Mouse (Mus musculus) heart, embryonic 16.5 days (tissue): ENCODE data around the gene Sertad1. TPM values are rescaled to one million over a fixed set of nuclear protein-coding genes. Genes with fewer than 3 reads are reported as not detected.

ENCODE experiments used
- ATAC-seq: fragments of 200-750 bp; cut with Nextera tagmentation; replicated peaks from 2 replicates; pipeline ENCODE4 v1.8.0; 2017; ENCODE audit warnings: moderate number of reproducible peaks; ENCODE audit not compliant: insufficient read depth, low FRiP score; ENCODE audit errors: extremely low read depth
- H3K27ac ChIP-seq: fragments of 300-500 bp; sonication (generic); 2 replicates; pipeline ENCODE4 v1.5.1; 2014; ENCODE audit warnings: mild to moderate bottlenecking, low read length, control low read depth, moderate library complexity
- H3K27me3 ChIP-seq: fragments of 300-500 bp; sonication (generic); 2 replicates; pipeline ENCODE4 v1.6.1; 2014; ENCODE audit warnings: low read length, mixed read lengths; ENCODE audit not compliant: control insufficient read depth, insufficient read depth
- H3K36me3 ChIP-seq: fragments of 300-500 bp; sonication (generic); 2 replicates; pipeline ENCODE4 v1.6.1; 2014; ENCODE audit not compliant: control insufficient read depth, insufficient read depth
- H3K4me1 ChIP-seq: fragments of 300-500 bp; sonication (generic); 2 replicates; pipeline ENCODE4 v1.6.1; 2014; ENCODE audit warnings: low read length, mixed read lengths; ENCODE audit not compliant: control insufficient read depth, insufficient read depth
- H3K4me2 ChIP-seq: fragments of 300-500 bp; sonication (generic); 2 replicates; pipeline ENCODE4 v1.6.1; 2014; ENCODE audit warnings: low read depth, mild to moderate bottlenecking, control low read depth, low read length
- H3K4me3 ChIP-seq: fragments of 300-500 bp; sonication (generic); 2 replicates; pipeline ENCODE4 v1.5.1; 2014; ENCODE audit warnings: mild to moderate bottlenecking, control low read depth, low read length
- H3K9ac ChIP-seq: fragments of 300-500 bp; sonication (generic); 2 replicates; pipeline ENCODE4 v1.6.1; 2014; ENCODE audit warnings: low read length, control low read depth
- H3K9me3 ChIP-seq: fragments of 300-500 bp; sonication (generic); replicated peaks from 2 replicates; pipeline ENCODE4 v1.6.1; 2016; ENCODE audit warnings: low read length; ENCODE audit not compliant: control insufficient read depth
- WGBS: fragments of 180-500 bp; shearing (Covaris S2); extraction: QIAGEN DNeasy Blood & Tissue Kit; methylation state at CpG from one replicate; pipeline ENCODE4 v1.1.7; 2014; 5-methylcytosine and 5-hydroxymethylcytosine counted together
- polyA plus RNA-seq: library from polyadenylated mRNA; unstranded; fragments of >200 nt; fragmentation: Nextera tagmentation; extraction: Ambion mirVana; gene quantifications from 2 replicates; pipeline ENCODE4 v1.2.1, GENCODE M21; 2015

Gene Sertad1
- polyA plus RNA-seq, 1 experiment from 2014 or later = 36.4 TPM

DNA sequence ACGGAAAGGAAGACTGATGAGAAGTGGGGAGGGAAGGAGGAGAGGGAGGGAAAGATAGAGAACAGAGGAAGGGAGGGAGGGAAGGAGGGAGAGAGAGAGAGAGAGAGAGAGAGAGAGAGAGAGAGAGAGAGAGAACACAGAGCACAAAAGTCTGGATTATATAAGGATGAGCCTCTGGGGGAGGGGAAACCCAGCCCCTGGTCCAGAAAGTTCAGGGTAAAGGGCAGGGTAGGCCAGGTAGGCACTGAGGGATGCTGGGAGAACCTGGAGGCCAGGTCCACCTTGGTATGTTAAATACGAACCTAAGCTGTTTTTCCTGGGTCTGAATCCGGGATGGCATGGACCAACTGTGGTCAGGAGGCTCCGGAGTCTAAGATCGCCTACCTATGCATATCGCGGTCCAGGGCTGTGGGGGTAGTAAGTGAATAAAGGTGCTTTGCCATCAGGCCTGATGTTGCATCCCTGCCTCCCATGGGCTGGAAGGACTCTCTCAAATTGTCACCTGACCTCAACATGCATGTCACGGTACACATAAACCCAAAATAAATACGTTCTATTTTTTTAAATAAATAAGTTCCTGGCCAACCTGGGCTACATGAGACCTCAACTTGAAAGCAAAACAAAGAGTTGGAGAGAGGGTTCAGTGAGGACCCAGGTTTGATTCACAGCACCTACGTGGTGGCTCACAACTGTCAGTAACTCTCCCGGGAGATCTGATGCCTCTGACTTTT, 15.2 kb upstream of the Sertad1 start:
- H3K9ac ChIP-seq = no peak overlapping the region
- no peak overlapping the region for H3K27ac ChIP-seq
- 85% methylated on average over 11 of the region's 11 CpGs for WGBS
- H3K27me3 ChIP-seq = no peaks in the 10 kb centered on the region
- no peak for ATAC-seq
- no peak overlapping the region for H3K4me3 ChIP-seq
- no peaks in the 10 kb centered on the region for H3K9me3 ChIP-seq
- peaks cover 2% of the 10 kb centered on the region for H3K36me3 ChIP-seq
- H3K4me1 ChIP-seq = peaks cover 14% of the 10 kb centered on the region
- H3K4me2 ChIP-seq = no peak overlapping the region

DNA sequence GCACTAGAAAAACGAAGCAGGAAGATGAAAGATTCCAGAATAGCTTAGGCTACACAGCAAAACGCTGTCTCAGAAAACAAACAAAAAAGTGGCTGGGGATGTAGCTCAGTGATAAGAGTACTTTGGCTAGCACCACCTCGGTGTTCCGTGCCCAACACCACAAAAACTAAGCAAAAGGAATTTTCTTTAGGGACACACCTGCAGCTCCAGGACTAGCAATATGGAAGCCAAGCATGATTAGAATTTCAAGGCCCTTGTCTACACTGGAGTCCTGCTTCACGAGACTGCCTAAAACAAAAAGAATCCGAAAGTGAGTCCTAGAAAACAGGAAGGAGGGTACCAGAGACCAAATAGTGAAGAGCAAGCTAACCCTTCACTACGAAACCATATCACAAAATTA, 14.1 kb upstream of the Sertad1 start:
- Histone ChIP-seq H3K9me3 (no peaks in the 10 kb centered on the region), H3K9ac (peak overlapping the region; percentile 53), H3K36me3 (peaks cover 11% of the 10 kb centered on the region), H3K27me3 (no peaks in the 10 kb centered on the region), H3K4me3 (peak overlapping the region; percentile 83), H3K4me2 (peak overlapping the region; percentile 69), H3K4me1 (peaks cover 16% of the 10 kb centered on the region), H3K27ac (peak overlapping the region; percentile 29)
- 14% methylated on average over 7 of the region's 7 CpGs for WGBS
- no peak for ATAC-seq

DNA sequence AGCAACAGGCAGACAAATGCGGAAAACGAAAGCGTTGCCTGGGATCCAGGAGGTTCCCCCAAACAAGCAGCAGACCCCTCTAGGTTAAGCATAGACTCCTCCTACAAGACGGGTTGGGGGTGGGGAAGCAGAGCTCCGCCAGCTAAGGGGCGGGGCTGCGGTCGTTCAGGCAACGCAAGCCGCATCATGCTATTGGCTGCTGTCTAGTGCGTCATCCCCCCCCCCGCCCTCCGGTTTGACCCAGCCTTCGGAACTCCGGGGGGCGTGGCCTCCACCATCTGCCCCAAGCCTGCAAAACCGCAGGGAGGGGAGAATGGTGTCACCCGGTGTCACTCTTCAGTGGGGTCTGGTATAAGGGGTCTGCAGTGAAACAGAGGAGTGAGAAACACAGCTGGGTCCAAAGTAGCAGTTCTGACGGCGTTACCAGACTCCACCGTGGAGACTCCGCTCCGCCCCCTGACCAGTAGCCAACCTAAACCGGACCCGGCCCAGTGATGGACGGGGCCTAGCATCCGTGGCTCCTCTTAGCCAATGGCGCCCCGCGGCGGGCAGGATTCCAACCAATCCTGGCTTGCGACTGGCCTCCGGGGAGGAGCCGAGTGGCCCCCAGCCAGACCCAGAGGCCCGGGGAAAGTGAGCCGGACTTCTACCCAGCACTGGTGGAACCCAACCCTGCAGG, 13.4 kb upstream of the Sertad1 start, which contains the start of gene Sertad3:
Gene Sertad3, plus strand, starts transcription at position 613 of the 679 bp plus-strand sequence.
- WGBS = under 1% methylated on average over 36 of the region's 36 CpGs
- Histone ChIP-seq H3K36me3 (peaks cover 11% of the 10 kb centered on the region), H3K4me3 (peak within 1 kb of the TSS; percentile 83), H3K9me3 (no peaks in the 10 kb centered on the region), H3K9ac (peak within 1 kb of the TSS; percentile 83), H3K27me3 (no peaks in the 10 kb centered on the region), H3K4me1 (peaks cover 16% of the 10 kb centered on the region), H3K4me2 (peak within 1 kb of the TSS; percentile 72), H3K27ac (peak within 1 kb of the TSS; percentile 93)
- ATAC-seq = peak; percentile 89

DNA sequence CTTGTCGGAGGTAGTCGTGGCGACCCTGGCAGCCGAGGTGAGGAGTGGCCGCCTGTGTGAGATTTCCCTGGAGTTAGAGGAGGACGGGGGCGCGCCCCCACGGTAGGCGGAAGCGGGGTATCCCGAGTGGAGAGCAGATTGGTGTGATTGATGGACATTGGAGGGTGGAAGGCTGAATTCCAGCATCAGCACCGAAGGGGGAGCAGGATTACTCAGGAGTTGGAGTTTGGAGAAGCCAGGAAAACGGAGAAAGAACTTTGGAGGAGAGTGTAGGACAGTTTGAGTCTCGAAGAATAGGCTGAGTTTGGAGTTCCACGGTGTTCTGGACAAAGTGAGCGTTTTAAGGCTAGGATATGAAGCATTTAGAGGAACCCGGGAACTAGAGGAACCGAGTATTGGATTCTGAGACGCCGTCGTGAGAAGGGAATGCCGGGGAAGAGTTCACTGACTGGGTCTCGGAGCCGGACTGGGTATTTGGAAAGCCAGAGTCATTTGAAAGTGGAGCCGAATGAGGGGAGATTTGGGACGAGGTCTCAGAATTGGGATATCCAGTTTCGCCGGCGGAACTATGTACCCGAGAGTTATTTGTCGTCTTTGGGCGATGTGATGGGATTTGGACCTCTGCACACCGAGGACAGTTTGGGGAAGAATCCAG, 12.7 kb upstream of the Sertad1 start:
- Histone ChIP-seq H3K4me1 (peaks cover 16% of the 10 kb centered on the region), H3K27me3 (no peaks in the 10 kb centered on the region), H3K9ac (peak overlapping the region; percentile 83), H3K4me2 (peak overlapping the region; percentile 69), H3K36me3 (peaks cover 11% of the 10 kb centered on the region), H3K9me3 (no peaks in the 10 kb centered on the region), H3K27ac (peak overlapping the region; percentile 93), H3K4me3 (peak overlapping the region; percentile 83)
- no peak for ATAC-seq
- under 1% methylated on average over 34 of the region's 34 CpGs for WGBS

DNA sequence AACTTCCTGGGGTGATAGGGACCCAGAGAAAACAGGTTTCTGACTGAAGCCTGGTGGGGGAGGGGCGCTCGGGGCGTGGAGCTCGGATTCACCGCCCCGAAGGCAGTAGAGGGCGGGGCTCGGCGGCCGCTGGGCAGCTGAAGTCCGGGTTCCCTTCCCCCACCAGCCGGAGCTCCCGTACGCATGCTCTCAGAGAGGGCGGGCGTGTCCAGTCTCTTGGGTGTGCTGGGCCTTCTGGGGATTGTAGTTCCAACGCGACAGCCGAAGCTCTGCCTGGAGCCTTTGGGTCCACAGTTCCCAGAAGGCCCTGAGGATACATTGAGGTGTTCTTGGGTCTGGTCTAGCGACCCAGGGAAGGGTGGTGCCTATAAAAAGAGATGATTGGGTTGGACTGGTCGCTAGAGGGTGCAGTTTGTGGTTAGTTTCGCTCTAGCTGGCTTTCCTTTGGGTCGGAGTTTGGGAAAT, 12.2 kb upstream of the Sertad1 start:
- Histone ChIP-seq H3K9me3 (no peaks in the 10 kb centered on the region), H3K4me3 (peak overlapping the region; percentile 83), H3K36me3 (peaks cover 11% of the 10 kb centered on the region), H3K27ac (peak overlapping the region; percentile 93), H3K4me2 (peak overlapping the region; percentile 72), H3K27me3 (no peaks in the 10 kb centered on the region), H3K4me1 (peaks cover 16% of the 10 kb centered on the region), H3K9ac (peak overlapping the region; percentile 83)
- ATAC-seq = peak; percentile 88
- under 1% methylated on average over 23 of the region's 23 CpGs for WGBS

DNA sequence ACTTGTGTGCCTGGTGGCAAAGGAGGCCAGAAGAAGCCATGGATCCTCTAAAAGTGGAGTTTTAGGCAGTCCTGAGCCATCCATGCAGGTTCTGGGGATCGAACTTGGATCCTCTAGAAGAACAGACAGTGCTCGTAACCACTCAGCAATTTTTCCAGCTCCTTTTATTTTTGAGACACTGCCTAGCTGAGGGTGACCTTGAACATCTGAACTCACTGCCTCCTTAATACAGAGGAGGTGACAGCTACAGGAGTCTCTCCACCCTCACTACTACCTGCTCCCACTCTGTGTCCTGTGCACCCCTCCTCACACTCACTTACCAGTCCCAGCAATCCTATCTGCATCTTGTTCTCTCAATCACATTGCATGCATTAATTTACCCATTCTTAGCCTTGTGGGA, 11.1 kb upstream of the Sertad1 start:
- no peak overlapping the region for H3K4me3 ChIP-seq
- H3K9ac ChIP-seq = peak overlapping the region; percentile 63
- no peaks in the 10 kb centered on the region for H3K9me3 ChIP-seq
- H3K4me1 ChIP-seq = peaks cover 16% of the 10 kb centered on the region
- H3K4me2 ChIP-seq = peak overlapping the region; percentile 72; the same call in 1 of the 2 replicates
- WGBS = 89% methylated on average over 2 of the region's 2 CpGs
- H3K27ac ChIP-seq = peak overlapping the region; percentile 75
- no peak for ATAC-seq
- no peaks in the 10 kb centered on the region for H3K27me3 ChIP-seq
- H3K36me3 ChIP-seq = peaks cover 11% of the 10 kb centered on the region

DNA sequence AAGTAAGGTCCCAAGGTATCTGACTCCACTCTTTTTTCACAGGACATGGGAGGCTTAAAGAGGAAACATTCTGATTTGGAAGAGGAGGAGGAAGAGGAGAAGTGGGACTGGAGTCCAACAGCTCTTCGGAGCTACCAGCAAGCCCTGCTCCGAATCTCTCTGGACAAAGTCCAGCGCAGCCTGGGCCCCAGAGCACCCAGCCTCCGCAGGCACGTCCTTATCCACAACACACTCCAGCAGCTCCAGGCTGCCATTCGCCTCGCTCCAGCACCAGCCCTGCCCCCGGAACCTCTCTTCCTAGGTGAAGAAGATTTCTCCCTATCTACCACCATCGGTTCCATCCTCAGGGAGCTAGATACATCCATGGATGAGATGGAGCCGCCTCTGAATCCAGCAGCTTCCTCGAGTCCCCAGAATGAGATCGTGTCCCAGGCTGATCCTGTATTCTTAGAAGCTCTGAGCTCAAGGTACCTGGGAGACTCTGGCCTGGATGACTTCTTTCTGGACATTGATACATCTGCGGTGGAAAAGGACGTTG, 10.5 kb upstream of the Sertad1 start:
- H3K27ac ChIP-seq = peak overlapping the region; percentile 75
- no peak for ATAC-seq
- 77% methylated on average over 14 of the region's 14 CpGs for WGBS
- H3K9ac ChIP-seq = no peak overlapping the region
- no peaks in the 10 kb centered on the region for H3K9me3 ChIP-seq
- H3K36me3 ChIP-seq = peaks cover 11% of the 10 kb centered on the region
- H3K4me3 ChIP-seq = no peak overlapping the region
- peaks cover 19% of the 10 kb centered on the region for H3K4me1 ChIP-seq
- H3K27me3 ChIP-seq = no peaks in the 10 kb centered on the region
- H3K4me2 ChIP-seq = 0 out of 2 replicates have a peak overlapping the region, but pooled peaks have one; percentile 2

DNA sequence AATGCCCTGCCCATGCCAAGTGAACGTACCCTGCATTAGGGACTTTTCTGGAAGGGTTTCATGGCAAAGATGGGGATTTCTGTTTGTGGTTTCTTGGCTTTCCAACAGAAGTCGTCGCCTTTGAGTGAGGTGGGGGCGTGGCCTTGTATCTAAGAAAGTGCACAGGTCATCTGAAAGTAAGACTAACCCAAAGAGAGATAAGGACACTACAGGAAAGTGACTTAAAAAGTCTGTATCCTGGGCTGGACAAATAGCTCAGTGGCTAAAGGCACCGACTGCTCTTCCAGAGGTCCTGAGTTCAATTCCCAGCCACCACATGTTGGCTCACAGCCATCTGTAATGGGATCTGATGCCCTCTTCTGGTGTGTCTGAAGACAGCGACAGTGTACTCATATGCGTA, 8.1 kb upstream of the Sertad1 start:
- 69% methylated on average over 7 of the region's 7 CpGs for WGBS
- Histone ChIP-seq H3K4me2 (no peak overlapping the region), H3K4me1 (peaks cover 24% of the 10 kb centered on the region), H3K9ac (no peak overlapping the region), H3K36me3 (peaks cover 11% of the 10 kb centered on the region), H3K27ac (no peak overlapping the region), H3K4me3 (no peak overlapping the region), H3K27me3 (no peaks in the 10 kb centered on the region), H3K9me3 (no peaks in the 10 kb centered on the region)
- ATAC-seq = no peak
